Mouse (Mus musculus) liver, embryonic 16.5 days (tissue): ENCODE data around the gene 4921539E11Rik. TPM values are rescaled to one million over a fixed set of nuclear protein-coding genes. Genes with fewer than 3 reads are reported as not detected.

Experiments used
- ATAC-seq: fragments of 200-750 bp; cut with Nextera tagmentation; 2 replicates; pipeline ENCODE4 v1.8.0; 2017; ENCODE audit warnings: low read depth, mild to moderate bottlenecking, moderate number of reproducible peaks, moderate library complexity
- H3K27ac ChIP-seq: fragments of 300-500 bp; sonication (generic); 2 replicates; pipeline ENCODE4 v1.5.1; 2014; ENCODE audit warnings: mild to moderate bottlenecking, low read length
- H3K27me3 ChIP-seq: fragments of 300-500 bp; sonication (generic); 2 replicates; pipeline ENCODE4 v1.6.1; 2014; ENCODE audit warnings: low read depth, low read length, mixed read lengths; ENCODE audit not compliant: control insufficient read depth, insufficient read depth
- H3K36me3 ChIP-seq: fragments of 300-500 bp; sonication (generic); 2 replicates; pipeline ENCODE4 v1.6.1; 2014; ENCODE audit warnings: mild to moderate bottlenecking; ENCODE audit not compliant: control insufficient read depth, insufficient read depth
- H3K4me1 ChIP-seq: fragments of 300-500 bp; sonication (generic); 2 replicates; pipeline ENCODE4 v1.6.1; 2014; ENCODE audit warnings: low read depth, low read length, mixed read lengths; ENCODE audit not compliant: control insufficient read depth
- H3K4me2 ChIP-seq: fragments of 300-500 bp; sonication (generic); 2 replicates; pipeline ENCODE4 v1.6.1; 2014; ENCODE audit warnings: low read depth, low read length, mixed read lengths
- H3K4me3 ChIP-seq: fragments of 300-500 bp; sonication (generic); 2 replicates; pipeline ENCODE4 v1.5.1; 2014; ENCODE audit warnings: low read depth, mild to moderate bottlenecking, low read length
- H3K9ac ChIP-seq: fragments of 300-500 bp; sonication (generic); 2 replicates; pipeline ENCODE4 v1.6.1; 2014; ENCODE audit warnings: low read depth, low read length
- H3K9me3 ChIP-seq: fragments of 300-500 bp; sonication (generic); replicated peaks from 2 replicates; pipeline ENCODE4 v1.6.1; 2016; ENCODE audit warnings: low read length; ENCODE audit not compliant: control insufficient read depth
- WGBS: fragments of 180-500 bp; shearing (Covaris S2); extraction: QIAGEN DNeasy Blood & Tissue Kit; methylation state at CpG from one replicate; pipeline ENCODE4 v1.1.7; 2014; ENCODE audit not compliant: insufficient replicate concordance; 5-methylcytosine and 5-hydroxymethylcytosine counted together
- polyA plus RNA-seq: library from polyadenylated mRNA; unstranded; fragments of >200 nt; fragmentation: Nextera tagmentation; extraction: Ambion mirVana; gene quantifications from 2 replicates; pipeline ENCODE4 v1.2.1, GENCODE M21; 2015

4921539E11Rik gene
- polyA plus RNA-seq, 1 experiment from 2014 or later, result not detected

- Histone ChIP-seq H3K4me3 (no peak overlapping the region), H3K9ac (no peak overlapping the region), H3K27ac (no peak overlapping the region), H3K4me2 (no peak overlapping the region), H3K4me1 (peaks cover 19% of the 10 kb centered on the region), H3K36me3 (peaks cover 6% of the 10 kb centered on the region), H3K27me3 (no peaks in the 10 kb centered on the region), H3K9me3 (no peaks in the 10 kb centered on the region)
- 85% methylated on average over 2 of the region's 2 CpGs for WGBS
- no peak for ATAC-seq
Measured at GRCm38 (mm10) chr4:103192421-103192820, 98.2 kb downstream of the 4921539E11Rik start.

GRCm38 (mm10) chr4:103188786-103189640, 101.7 kb downstream of the 4921539E11Rik start:
- H3K9me3 ChIP-seq, result no peaks in the 10 kb centered on the region
- no peak overlapping the region for H3K4me3 ChIP-seq
- peaks cover 6% of the 10 kb centered on the region for H3K36me3 ChIP-seq
- no peak overlapping the region for H3K9ac ChIP-seq
- ATAC-seq, result peak; percentile 94
- whole genome bisulfite sequencing, result 61% methylated on average over 8 of the region's 8 CpGs
- H3K27ac ChIP-seq, result peak overlapping the region; percentile 58
- H3K4me1 ChIP-seq, result peaks cover 19% of the 10 kb centered on the region
- H3K4me2 ChIP-seq, result peak overlapping the region; percentile 1; the same call in 1 of the 2 replicates
- no peaks in the 10 kb centered on the region for H3K27me3 ChIP-seq

Other genes with a start within 250 kb of the 4921539E11Rik start
- gene Mier1, start 176.5 kb downstream of the 4921539E11Rik start, polyA plus RNA-seq, result 23.6 and 26.5 TPM in 2 replicates
- gene Wdr78, start 176.3 kb downstream of the 4921539E11Rik start, polyA plus RNA-seq, result 0.31 and 0.48 TPM in 2 replicates
- gene Slc35d1, start 75.7 kb downstream of the 4921539E11Rik start, polyA plus RNA-seq, result 3.9 and 4.2 TPM in 2 replicates
- 11.6 and 11.9 TPM in 2 replicates for gene Oma1, start 22.9 kb upstream of the 4921539E11Rik start, polyA plus RNA-seq